Mouse (Mus musculus) neural tube, embryonic 10.5 days (tissue): ENCODE data around the gene Gap43.
"Not testable (repeated sequence)": the region's sequence is repeated elsewhere in the genome, so short reads cannot be mapped to it uniquely, and the experiment has no call there.

Experiments
- DNase-seq: peaks from one replicate; pipeline ENCODE4 v3.0.0-alpha.2; 2017; ENCODE audit warnings: low spot score; ENCODE audit errors: extremely low spot score

Gap43 gene

DNA sequence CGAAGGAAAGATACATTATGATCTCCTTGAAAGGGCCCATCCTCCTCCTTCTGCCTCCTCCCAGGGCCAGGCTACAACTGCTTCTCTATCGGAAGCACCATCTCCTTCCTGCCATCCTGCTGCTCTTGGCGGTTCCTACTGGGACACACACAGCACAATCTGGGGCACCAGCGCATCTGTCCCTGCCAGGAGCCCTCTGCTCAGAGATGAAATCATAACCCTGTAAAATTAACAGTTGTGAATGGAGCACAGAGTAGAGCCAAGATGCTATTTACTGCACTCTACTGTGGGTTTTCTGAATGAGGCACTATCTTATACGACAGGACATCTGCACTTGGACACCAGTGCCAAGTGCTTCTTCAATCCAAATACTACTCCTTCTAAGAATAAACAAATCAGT, 46.0 kb downstream of the Gap43 start:
- no peak for DNase-seq

DNA sequence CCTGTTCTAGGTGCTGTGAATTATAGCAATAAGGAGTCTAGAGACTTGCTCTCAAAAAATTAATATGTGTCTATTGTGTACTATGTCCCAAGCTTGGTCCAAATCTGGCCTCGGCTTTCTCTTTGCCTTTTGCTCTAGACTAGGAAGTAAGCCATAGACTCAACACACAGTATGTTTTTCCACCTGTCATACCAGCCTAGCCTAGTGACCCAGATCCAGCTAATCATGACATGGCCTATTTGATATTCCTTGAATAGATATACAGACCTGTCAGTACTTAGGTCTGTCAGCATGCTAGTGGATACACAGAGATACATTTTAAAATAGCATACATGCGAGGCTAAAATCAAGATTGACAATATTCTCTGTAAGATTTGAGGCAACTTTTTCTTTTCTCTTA, 46.4 kb downstream of the Gap43 start:
- no peak for DNase-seq

DNA sequence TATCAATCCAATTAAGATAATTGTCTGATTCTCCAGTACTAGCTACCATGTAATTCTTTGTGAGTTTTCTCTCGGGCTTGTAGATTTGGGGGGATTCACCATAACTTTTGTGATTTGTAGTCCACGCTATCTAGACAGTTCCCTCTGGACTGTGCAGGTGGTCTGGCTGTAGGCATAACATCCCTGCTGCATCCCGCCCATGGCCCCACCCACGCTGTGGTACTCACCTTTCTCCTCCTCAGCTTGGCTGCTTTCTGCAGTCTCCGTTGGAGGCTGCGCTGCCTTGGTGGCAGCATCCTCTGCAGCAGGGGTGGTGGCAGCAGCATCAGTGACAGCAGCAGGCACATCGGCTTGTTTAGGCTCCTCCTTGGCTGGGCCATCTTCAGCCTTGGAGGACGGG, 48.9 kb downstream of the Gap43 start:
- no peak for DNase-seq

DNA sequence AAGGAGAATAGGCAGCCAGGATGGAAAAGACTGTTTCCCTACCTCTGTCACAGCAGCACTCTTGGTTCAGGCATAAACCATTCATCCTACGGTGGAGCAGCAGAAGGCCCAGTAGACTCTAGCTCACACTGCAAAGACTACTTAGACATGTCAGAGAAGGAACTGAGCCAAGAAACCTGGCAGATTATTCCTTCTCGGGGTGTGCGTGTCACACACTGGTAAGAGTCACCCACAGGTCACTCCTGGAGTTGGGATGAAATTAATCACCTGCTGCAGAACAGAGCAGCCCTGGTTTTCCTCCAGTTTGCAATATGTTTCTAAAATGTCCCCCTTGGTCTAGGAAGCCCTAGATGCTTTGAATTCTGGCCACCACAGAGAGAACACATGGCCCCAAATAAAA, 56.4 kb downstream of the Gap43 start:
- DNase-seq: no peak

DNA sequence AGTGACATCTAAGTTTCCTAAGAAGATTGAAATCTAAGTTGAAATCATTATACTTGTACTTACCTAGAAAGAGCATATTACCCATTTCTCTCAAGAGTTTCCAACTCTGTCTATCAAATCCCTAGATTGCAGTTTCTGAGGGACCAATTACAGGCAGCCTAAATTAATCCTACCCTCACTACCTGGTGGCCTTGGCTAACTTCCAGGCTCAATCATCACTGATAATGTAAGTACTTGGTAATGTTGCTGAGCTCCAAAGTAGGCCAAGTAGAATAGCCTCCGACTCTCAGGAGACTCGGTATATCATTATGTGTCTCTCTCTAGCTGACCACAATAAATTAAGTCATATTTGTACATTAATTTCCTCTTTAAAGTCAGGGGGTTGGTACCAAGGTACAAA, 62.7 kb downstream of the Gap43 start:
- no peak for DNase-seq

DNA sequence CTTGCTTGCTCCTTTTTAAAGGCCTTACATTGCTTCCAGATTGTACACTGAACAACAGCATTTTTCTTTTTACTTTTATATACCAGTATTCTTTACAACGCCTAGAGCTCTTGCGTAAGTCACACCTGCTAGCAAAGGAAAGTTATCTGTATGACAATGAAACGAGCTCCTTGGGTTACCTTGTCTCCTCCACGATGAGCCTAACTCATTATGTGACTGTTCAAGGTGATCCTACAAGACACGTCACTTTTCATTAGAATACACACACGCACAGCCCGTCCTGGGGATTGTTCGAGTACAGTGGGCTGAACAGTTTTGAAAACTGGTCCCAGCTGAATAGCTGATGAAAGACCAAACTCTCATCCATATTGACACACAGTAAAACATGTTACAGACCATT, 63.2 kb downstream of the Gap43 start:
- no peak for DNase-seq

DNA sequence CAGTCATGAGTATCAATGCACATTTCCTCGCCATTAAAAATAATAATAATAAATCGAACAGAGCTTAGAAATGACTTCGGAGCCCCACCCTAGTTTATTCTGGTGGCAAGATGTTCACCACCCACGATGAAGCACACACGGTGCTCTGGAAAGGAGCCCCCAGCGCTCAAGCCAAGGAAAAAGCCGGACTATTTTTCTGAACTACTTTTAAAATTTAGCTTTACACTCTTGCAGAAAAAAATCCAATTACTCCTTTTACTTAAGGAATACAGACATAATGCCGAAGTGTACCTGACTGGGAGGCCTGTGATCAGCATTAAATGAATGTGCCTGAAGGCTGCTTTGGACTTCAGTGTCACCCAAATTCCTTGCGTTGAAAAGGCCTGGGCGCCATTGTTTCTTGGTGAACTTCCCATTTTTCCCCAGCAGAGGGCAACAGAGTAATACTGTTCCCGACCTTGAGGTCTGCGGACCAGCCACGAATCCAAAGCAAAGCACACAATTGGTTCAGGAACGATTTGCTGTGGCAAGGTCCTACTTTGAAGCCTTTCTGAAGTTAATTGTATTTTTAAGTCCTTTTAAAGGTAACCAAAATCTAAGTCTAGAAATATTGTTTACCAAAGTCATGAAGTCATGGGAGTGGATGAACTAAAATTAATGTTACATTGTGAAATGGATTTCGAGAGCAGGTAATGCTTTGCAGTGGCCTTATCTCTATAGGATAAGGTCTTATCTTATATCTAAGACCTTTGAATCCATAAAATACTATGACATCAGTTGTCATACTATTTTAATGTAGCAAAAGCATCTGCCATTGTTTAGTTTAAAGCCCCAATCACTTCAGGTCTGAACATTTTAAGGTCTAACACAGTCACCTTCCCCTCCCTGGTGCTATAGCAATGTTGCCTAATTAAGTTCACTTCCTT, 64.0 kb downstream of the Gap43 start:
- DNase-seq: peak; percentile 75

DNA sequence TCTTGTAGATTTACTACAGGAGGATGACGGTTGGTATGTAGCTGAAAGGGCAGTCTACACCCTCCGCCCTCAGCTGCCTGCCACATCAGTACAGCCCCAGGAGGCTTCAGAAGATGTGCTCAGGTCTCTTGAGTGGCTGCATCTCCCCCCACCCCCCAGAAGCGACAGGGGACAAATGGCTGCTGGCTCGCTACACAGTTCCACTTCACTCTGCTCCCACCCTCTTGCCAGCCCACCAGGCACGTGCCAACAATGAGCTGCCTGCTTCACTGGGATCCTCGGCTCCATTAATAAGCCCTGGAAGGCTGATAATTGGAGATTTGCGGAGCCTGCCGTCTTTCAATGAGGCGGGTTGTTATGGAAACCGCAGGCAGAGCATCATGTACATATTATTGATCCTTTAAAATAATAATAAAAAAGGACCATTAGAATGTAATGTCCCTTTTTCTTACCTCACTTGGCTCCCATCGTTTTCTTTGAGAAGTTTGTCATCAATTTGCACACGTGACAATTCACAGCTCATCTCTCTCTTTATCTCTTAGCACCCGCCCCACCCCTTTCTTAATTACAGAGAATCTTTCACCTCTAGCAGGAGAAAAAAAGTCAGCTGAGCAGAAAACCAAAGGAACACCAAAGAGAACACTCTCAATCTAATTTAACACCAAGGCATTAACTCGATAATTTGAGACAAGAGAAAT, 64.8 kb downstream of the Gap43 start:
- DNase-seq: no peak

DNA sequence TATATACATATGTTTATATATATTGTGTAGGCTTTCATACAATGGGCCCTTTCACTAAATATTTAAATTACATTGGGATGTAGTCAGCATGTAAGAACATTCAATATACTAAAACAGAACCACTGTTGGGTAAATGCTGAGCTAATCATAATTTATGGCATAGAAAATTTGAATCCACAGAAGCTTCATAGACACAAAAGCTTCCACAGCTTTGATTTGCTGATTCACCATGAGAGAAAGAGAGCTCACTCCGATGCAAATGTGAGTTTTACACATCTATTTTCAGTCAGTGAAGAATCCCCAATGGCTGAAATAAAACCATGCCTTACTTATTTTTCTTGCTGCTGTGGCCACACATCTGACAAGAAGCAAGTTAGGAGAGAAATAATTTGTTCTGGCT, 69.2 kb downstream of the Gap43 start:
- no peak for DNase-seq

DNA sequence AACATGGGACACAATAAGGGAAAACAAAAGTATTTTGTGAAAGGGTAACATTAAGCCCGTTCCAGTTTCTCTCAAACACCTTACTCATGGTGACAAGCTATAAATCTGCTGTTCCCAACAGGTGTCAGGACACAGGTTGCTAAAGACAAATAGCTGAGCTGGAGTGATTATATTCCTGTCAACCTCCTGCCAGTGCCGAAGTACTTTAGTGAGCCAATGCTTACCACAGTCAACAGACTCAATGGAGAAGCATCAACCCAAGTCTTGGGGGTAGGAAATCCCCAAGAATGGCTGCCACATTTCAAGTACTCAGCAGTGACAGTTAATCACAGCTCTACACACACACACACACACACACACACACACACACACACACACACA, 70.9 kb downstream of the Gap43 start:
- DNase-seq: no peak

DNA sequence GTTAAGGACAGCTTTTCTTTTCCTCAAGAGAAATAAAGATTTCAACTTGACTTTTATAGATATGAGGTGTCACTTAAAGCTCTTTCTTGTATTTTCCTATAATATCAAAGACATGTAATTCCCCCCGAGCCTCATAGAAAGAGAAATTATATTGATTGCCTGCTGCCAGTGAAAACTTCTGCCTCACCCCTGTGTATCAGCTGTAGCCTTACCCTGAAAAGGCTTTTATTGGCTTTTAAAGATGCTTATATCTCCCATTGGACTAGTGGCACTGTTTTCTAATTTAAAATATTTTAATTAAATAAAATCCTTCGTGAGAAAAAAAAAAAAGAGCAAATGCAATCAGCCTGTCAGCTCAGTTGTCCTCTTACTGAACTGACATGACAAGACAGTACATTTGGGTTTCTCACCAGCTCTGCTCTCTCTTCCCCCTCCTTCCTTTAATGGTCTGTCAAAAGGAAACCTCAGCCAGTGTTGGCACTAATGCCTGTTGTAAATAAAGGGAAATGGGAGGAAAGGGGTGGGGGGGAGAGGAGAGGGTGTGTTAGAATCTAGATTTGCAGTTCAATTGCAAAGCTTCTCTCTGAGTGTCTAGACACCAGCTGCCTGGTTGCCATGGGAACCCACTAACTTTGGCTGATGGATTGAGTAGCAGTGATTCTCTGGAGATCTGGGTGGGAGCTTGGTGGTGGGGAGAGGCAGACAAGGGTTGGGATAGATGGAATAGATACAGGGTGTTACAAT, 71.4 kb downstream of the Gap43 start:
- peak; percentile 64 for DNase-seq

DNA sequence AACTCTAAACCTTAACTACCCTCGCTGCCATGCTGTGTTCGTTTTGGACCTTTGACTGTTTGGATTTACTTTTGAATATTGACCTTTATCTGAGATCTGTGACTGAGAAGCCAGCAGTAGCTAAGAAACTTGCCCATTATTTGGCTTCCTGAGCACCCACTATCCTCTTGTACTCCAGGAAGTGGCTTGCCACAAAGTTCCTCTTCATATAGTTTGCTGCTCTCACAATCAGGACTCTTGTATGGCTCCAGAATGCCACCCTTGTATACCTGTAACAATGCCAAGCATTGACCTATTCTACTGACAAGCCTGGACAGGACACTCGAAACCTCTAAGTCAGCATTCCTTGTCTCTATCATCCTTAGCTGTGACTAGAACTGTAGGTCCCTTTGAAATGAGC, 75.3 kb downstream of the Gap43 start:
- no peak for DNase-seq

DNA sequence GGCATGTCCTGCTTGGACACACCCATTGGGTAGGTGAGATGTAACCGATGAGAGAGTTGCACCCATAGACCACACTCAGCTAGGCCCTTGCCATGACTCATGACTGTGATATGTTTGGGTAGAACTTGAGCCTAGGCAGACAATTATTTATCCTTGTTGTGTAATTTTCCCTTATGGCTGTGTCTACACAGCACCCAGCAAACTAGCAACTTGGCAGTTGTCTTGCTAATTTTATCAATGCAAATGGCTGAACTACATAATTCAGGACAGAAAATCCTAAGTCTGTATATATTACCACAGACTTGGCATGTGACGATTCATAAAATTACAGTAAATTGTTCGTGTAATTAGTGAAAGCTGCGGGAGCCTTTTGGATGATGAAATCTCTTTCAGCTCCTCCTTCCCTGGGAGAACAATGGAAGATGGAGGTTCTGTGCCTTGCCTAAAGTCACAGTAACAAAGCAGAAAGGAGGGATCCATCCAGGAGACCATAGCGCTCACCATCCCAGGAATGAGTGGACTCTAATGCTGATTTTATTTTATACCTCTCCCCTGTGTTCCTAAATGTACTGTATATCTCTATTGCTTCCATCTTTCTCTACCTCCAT, 77.4 kb downstream of the Gap43 start:
- no peak for DNase-seq

DNA sequence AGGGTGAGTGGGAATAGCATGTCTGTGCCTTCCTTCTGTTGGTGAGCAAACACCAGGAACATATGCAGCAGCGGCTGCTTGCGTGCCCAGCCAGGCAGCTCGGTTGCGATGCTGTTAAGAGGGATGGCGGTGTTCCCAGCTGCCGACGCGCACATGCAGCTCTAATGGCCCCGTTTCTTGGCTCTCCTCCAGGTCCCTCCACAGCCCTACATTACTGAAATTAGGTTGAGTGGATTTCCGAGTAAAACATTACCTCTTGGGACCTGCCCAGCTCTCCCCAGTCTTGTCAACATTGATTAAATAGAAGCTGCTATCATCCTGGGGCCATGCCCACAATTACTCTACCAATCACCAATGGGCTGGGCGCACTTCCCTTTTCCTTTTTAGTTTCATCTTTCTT, 84.8 kb downstream of the Gap43 start:
- DNase-seq: no peak

DNA sequence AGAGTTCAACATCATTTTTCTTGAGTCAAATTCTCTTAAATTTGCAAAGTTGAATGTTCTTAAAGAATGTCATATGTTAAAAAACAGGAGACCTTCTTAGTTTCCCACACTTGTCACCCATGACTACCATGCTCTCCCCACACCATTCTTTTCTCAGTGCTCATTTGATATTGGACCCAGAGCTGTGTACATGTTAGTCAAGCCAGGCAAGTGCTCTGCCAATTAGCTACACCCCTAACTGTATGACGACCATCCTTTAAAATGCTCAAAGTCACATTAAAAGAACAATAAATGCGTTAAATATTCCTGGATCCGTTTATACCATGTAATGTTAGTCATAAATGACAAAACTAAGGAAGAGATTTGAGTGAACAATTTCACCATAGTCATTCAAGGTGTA, 85.2 kb downstream of the Gap43 start:
- DNase-seq: no peak

DNA sequence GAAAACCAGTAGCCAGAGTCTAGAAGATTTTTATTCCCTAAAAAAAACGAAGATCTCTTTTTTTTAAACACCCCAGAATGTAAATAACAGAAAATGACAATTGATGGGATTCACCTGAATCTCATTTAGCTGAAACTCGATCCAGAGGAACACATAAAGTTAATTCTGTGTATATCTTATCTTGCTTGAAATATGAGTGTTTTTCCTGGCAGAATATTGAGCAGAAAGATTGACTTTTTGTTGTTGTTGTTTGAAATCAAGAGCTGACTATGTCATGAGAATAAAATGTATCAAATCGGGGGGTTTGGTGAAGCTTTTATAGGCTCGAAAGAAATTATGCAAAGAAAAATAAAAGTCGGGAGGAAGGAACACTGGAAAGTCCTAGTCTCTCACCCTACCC, 88.2 kb downstream of the Gap43 start:
- no peak for DNase-seq

DNA sequence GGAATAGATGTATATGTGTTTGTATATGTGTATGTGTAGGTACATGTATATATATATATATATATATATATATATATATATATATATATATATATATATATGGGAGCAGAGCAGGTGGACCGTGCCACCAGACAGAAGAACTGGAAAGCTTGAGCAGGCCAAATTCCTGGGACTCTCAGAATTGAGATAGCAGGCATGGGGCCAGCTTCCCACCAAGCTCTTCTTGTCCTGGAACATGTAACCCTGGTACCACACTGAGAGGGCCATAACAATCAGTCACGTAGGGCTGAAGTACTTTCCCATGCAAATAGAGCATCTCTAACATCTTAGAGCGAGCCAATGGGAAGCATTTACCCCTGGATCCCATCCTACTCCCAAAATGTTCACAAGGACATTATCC, 96.3 kb downstream of the Gap43 start:
- DNase-seq: not testable (repeated sequence)

DNA sequence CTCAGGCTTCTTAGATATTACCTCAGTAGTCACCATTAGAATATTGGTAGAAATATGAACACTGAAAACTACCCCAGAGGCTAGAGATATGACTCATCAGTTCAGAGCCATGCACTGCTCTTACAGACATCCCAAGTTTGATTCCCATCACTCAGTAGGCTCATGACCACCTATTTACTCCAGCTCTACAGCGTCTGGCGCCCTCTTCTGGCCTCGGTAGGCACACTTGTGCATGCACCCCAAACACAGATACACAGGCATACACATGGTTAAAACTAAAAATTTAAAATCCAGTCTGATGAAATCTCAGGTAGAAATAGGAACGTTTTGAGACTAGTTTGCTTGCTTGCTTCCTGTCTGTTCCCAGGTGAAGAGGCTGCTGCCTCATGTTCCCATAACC, 109.1 kb downstream of the Gap43 start:
- no peak for DNase-seq
